Mouse (Mus musculus): ENCODE results near the gene Gm9817. TPM values are rescaled to one million over a fixed set of nuclear protein-coding genes. Genes with fewer than 3 reads are reported as not detected.
"Not testable (repeated sequence)": the region's sequence is repeated elsewhere in the genome, so short reads cannot be mapped to it uniquely, and the experiment has no call there.

Gene Gm9817
- total RNA-seq (2015) (not detected in 2 replicates), total RNA-seq (2017) (not detected in 2 replicates)

- not testable (repeated sequence) for ATAC-seq (replicated peaks; ENCODE audit: poor library complexity)
These were observed at the start of gene Gm9817 for GRCm38 (mm10) chr13:45078392-45078791. TSS of gene Gm9817 (plus strand) at chr13:45078692.

- no peak for ATAC-seq (replicated peaks; ENCODE audit: poor library complexity)
These were observed 48.7 kb upstream of the Gm9817 start for GRCm38 (mm10) chr13:45029791-45030190.

GRCm38 (mm10) chr13:45030830-45031229 is 47.7 kb upstream of the Gm9817 start:
- ATAC-seq (replicated peaks; ENCODE audit: poor library complexity) = peak; percentile 100

- ATAC-seq (replicated peaks; ENCODE audit: poor library complexity) = no peak
These were observed 47.2 kb upstream of the Gm9817 start for GRCm38 (mm10) chr13:45031314-45031713.

- ATAC-seq (replicated peaks; ENCODE audit: poor library complexity) = peak; percentile 43
These were observed 46.7 kb upstream of the Gm9817 start for GRCm38 (mm10) chr13:45031748-45032147.

GRCm38 (mm10) chr13:45032484-45032883 is 46.0 kb upstream of the Gm9817 start:
- no peak for ATAC-seq (replicated peaks; ENCODE audit: poor library complexity)

GRCm38 (mm10) chr13:45033360-45033759 is 45.1 kb upstream of the Gm9817 start:
- no peak for ATAC-seq (replicated peaks; ENCODE audit: poor library complexity)

- ATAC-seq (replicated peaks; ENCODE audit: poor library complexity) = no peak
These were observed 43.7 kb upstream of the Gm9817 start for GRCm38 (mm10) chr13:45034759-45035158.

DNA sequence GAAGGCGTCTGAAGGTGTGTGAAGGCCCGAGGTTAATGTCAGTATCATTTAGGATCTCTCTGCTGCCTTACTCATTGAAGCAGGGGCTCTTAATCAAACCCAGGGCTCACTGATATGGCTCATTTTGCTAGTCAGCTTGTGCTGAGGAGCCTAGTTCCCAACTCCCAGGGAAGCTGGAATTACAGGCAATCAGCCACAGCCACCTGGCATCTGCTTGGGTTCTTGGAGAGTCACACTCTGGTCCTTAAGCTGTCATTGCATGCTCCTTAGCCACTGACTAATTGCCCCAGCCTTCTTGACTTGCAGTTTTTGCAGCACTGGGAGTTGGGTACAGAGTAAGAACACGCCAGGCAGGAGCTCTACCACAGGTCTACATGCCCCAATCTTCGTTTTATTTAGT is 42.1 kb upstream of the Gm9817 start:
- ATAC-seq (replicated peaks; ENCODE audit: poor library complexity) = no peak

DNA sequence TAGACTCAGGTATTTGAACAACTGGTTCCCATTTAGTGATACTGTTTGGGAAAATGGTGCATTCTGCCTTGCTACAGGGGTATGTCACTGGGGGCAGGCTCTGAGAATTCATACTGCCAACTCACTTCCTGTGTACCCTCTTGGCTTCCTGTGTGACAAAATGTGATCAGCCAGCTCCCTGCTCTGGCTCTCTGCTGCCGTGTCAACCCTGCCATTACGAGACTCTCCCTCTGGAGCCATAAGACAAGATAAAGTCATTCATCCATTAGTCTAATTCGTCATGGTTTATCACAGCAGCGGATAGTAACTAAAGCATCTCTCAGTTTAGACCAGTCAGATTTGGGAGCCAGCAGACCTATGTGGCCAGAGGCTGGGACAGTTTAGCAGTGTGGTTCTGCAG is 38.3 kb upstream of the Gm9817 start:
- ATAC-seq (replicated peaks; ENCODE audit: poor library complexity) = peak; percentile 34; the same call in 1 of the 2 replicates

DNA sequence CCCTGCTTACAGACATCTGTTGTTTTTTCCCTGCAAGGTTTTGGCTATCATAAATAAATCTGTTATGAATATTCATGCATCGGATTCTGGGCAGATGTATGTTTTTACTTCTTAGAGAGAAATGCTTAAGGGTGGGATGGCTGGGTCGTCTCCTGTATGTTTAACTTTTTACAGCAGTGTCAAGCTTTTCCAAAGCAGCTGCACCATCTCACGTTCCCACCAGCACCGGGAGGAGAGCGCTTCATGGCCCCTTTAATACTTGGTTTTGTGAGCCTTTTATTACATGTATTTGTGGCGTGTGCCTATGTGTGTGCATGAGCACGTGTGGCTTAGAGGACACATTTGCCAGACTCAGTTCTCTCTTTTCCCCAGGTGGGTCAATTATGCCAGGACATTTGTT is 37.8 kb upstream of the Gm9817 start:
- no peak for ATAC-seq (replicated peaks; ENCODE audit: poor library complexity)

DNA sequence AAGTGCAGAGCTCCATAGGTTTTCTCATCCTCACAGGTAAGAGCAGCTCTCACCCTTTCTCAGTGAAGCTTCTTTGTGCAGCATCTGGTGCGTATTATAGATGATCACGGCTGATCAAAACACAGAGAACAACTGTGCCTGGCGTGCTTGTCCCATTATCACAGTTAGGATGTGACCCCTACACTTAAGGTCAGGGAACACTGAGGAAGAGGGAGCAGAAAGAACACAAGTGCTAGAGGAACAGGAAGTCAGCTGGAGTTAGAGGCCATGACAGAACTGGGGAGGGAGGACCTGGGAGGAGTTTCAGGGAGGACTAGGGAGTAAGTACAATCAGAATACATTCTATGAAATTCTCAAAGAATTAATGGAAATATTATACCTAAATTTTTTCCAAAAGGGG is 35.0 kb upstream of the Gm9817 start:
- no peak for ATAC-seq (replicated peaks; ENCODE audit: poor library complexity)

- ATAC-seq (replicated peaks; ENCODE audit: poor library complexity) = no peak
These were observed 29.1 kb upstream of the Gm9817 start for GRCm38 (mm10) chr13:45049261-45050020.

- ATAC-seq (replicated peaks; ENCODE audit: poor library complexity) = no peak
These were observed 25.7 kb upstream of the Gm9817 start for GRCm38 (mm10) chr13:45052805-45053204.

DNA sequence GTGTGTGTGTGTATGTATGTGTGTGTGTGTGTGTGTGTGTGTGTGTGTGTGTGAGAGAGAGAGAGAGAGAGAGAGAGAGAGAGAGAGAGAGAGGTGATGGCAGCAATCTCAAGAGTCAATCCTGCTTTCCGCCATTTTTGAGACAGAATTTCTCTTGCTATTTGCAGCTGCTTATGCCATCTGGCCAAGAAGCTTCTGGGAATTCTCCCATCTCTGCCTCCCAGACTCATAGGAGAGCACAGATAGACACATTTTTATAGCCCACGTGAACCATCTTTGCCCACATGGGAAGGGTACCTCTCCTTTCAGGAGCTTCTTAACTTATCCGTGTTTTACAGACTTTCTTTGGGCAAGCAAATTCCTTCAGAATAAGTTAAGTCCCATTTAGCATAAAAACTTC is 24.6 kb upstream of the Gm9817 start:
- ATAC-seq (replicated peaks; ENCODE audit: poor library complexity) = no peak

DNA sequence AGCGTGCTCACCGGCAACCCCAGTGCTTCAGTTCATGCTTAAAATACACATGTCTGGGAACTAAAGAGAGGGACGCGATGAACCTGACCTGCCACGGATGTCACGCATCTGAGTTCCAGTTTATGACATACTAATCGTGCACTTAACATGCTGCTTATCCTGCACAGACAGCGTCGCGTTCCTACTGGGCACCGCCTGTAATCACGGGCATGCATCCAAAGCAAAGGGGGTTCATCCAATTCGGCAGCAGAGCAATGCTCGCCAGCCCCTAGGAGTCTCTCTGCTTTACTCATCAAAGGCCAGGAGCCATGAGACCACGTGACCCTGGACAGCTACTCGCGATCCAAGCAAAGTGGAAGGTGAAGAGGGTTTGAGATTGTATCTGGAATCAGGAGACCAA is 19.3 kb upstream of the Gm9817 start:
- no peak for ATAC-seq (replicated peaks; ENCODE audit: poor library complexity)

GRCm38 (mm10) chr13:45063146-45063545 is 15.3 kb upstream of the Gm9817 start:
- ATAC-seq (replicated peaks; ENCODE audit: poor library complexity) = no peak

DNA sequence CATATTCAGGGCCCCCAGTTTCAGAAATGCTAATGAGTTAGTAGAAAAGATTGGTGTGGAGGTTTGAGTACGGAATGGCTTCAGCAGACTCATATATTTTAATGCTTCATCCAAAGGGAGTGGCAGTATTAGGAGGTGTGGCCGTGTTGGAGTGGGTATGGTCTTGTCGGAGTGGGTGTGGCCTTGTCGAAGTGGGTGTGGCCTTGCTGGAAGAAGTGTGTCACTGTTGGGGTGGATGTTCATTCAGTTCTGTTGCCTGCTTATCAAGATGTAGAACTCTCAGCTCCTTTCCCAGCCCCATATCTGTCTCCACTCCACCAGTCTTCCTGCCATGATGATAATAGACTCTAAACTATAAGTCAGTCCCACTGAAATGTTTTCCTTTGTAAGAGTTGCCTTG is 13.5 kb upstream of the Gm9817 start:
- peak; percentile 66 for ATAC-seq (replicated peaks; ENCODE audit: poor library complexity)

GRCm38 (mm10) chr13:45070366-45070765 is 8.1 kb upstream of the Gm9817 start:
- ATAC-seq (replicated peaks; ENCODE audit: poor library complexity) = no peak

DNA sequence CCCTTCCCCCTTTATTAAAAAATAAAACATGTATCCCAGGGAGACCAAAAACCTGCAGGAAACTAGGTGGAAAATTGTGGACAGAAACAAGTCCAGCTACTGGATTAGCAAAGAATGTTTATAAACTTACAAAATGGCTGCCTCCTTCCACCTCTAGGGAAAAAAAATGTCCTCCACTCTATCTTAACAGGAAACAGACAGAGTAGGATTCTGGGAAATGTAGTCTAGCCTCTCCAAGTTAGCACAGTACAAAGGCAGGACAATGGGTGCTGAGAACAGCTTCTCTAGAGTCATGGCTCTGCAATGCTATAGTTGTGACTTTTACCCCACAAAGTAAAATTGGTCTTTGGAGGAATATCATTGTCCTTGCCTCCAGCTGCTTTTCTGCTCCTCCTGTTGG is 3.5 kb upstream of the Gm9817 start:
- ATAC-seq (replicated peaks; ENCODE audit: poor library complexity) = peak; percentile 50

GRCm38 (mm10) chr13:45075715-45076114 is 2.8 kb upstream of the Gm9817 start:
- no peak for ATAC-seq (replicated peaks; ENCODE audit: poor library complexity)

- ATAC-seq (replicated peaks; ENCODE audit: poor library complexity) = no peak
These were observed 2.3 kb downstream of the Gm9817 start for GRCm38 (mm10) chr13:45080771-45081170.

DNA sequence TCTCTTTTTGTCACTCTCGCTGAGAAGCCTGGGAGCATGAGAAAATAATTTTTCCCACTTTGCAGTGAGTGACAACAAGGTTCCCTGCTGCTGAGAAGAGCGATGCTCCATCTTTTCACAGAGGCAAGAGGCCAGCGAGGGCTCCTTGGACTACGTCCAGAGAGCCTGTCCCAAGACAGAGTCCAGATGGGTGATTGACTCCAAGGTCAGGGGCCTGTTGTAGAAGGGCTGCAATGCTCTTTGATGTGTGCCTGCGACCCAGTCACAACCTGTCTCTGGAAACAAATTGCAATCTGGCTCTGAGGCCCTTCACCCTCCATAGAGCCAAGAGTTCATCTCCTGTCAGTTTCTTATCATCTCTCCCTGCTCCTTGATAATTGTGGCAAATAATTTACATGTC is 5.2 kb downstream of the Gm9817 start:
- no peak for ATAC-seq (replicated peaks; ENCODE audit: poor library complexity)

Measured in megakaryocyte progenitor cell, adult 5-6 weeks (primary cell).